Mouse (Mus musculus) stomach, postnatal 0 days (tissue): ENCODE measurements around the gene Map1b.

Experiments used
- CTCF ChIP-seq: IDR thresholded peaks from 2 replicates; pipeline ENCODE4 v1.5.1; 2016; ENCODE audit warnings: antibody characterized with exemption, low read depth, mild to moderate bottlenecking, moderate library complexity
- EP300 ChIP-seq: optimal IDR thresholded peaks from 2 replicates; pipeline ENCODE3; 2016; ENCODE audit warnings: antibody characterized with exemption

DNA sequence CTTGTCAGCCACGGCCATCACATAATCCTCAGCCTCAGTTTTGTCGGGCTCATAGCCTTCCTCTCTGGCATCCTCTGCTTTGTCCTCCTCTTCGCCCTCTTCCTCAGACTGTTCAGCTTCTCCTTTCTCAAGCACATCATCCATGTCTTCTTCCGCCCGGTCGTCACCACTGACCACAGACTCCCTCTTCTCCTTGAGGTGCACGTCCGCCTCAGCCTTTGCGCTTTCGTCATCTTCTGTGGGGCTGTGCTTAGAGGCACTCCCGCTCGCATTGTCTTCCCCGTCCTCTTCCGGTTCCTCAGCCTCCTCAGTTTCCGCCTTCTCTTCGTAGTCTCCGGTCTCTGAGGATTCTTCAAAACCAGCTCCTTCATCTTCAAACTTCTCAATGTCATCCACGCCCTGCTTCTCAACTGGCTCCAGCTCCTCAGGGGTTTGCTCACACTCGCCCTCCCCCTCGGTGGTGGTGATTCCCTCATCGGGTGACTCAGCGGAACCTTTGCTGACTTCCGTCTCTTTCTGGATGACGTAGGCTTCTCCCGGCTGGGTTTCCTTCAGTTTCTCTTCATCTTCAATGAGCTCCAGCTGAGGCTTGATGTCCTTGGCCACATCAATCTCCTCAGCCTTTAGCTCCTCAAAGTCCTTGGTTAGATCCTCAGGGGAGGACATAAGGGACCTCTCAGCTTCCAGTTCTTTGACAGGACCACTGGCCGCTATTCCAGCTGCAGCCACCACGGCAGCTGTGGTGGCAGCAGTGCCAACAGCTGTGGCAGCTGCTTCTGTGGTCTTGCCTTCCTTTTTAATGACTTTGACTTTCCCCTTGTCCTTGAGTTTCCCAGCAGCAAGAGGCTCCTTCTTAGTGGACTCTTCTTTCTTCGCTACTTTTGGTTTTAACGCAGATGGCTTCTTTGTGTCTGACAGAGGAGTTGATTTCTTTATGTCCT lies 83.0 kb downstream of the Map1b start:
- no peak for TF ChIP-seq CTCF
- no peak for TF ChIP-seq EP300
